13 mouse cellular contexts compared by ENCODE assay signal in the genomic region with DNA sequence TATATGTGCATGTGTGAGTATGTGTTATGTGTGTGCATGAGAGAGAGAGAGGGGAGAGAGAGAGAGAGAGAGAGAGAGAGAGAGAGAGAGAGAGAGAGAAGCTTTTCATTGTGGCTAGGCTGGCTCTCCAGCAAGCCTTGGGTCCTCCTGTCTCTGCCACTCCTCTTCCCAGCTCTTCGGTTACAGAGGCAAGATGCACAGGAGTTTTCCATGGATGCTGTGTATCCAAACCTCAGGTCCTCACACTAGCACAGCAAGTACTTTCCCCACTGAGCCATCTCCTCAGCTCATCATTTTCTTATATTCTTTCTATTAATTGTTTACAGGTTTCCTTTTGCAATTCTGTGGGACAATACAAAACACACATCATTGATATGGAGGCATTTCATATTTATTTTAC.
"Had no signal": no experiment of that assay in that cellular context is flagged by ENCODE, and none has a peak within 500 bp of the region (broad histone marks: within the 10 kb centered on the region; RNA-seq: fewer than 3 reads in every experiment).

No protein-coding gene starts in this region.

- H3K27ac ChIP-seq: kidney, embryonic 15.5 days; left cerebral cortex, adult 2 months; liver, embryonic 13.5 days had no signal

- H3K4me3 ChIP-seq: kidney, embryonic 15.5 days; left cerebral cortex, adult 2 months; liver, embryonic 13.5 days had no signal

- DNase-seq: kidney, adult 8-10 months; kidney, postnatal 10 days; kidney, postnatal 36 days; layer of hippocampus, postnatal 36 days; liver, embryonic 13.5 days; lung, adult 2 months; lung, postnatal 14 days; lung, postnatal 4 days; thymus, adult 18-20 months; thymus, postnatal 14 days; thymus, postnatal 4 days had no signal

- H3K27me3 ChIP-seq: liver, embryonic 13.5 days had no signal

- H3K9ac ChIP-seq: kidney, embryonic 15.5 days; liver, embryonic 13.5 days had no signal

- H3K4me1 ChIP-seq: kidney, embryonic 15.5 days; liver, embryonic 13.5 days had no signal

- H3K36me3 ChIP-seq: kidney, embryonic 15.5 days; liver, embryonic 13.5 days had no signal

- H3K9me3 ChIP-seq: kidney, embryonic 15.5 days; liver, embryonic 13.5 days had no signal

- H3K4me2 ChIP-seq: kidney, embryonic 15.5 days; liver, embryonic 13.5 days had no signal
